Mouse (Mus musculus) right cerebral cortex, adult 18-20 months (tissue): ENCODE measurements at regions not wholly inside any gene's neighbourhood (a gene's known extent, or its start where the extent isn't known, plus 50 kb on each side); places are given as distances from the start of the nearest gene placed in this dataset.

ENCODE experiments used
- DNase-seq: peaks from one replicate; pipeline ENCODE4 v3.0.0; 2022; ENCODE audit warnings: mixed read lengths

GRCm38 (mm10) chr2:92544364-92545151, 54.9 kb upstream of the Chst1 start:
- DNase-seq: no peak

GRCm38 (mm10) chr2:92540841-92541240, 58.7 kb upstream of the Chst1 start:
- DNase-seq: no peak

GRCm38 (mm10) chr2:92531996-92532395, 67.5 kb upstream of the Chst1 start:
- DNase-seq: no peak

- DNase-seq: peak; percentile 47
These were observed 68.8 kb upstream of the Chst1 start for GRCm38 (mm10) chr2:92530677-92531076.

GRCm38 (mm10) chr2:92529670-92530322, 69.5 kb upstream of the Slc35c1 start:
- peak; percentile 67 for DNase-seq

GRCm38 (mm10) chr2:92529071-92529641, 68.8 kb upstream of the Slc35c1 start:
- DNase-seq: peak; percentile 94

- DNase-seq: no peak
These were observed 67.9 kb upstream of the Slc35c1 start for GRCm38 (mm10) chr2:92528119-92528830.

- no peak for DNase-seq
These were observed 66.5 kb upstream of the Slc35c1 start for GRCm38 (mm10) chr2:92526676-92527395.

GRCm38 (mm10) chr2:92525628-92526027, 65.3 kb upstream of the Slc35c1 start:
- no peak for DNase-seq

- no peak for DNase-seq
These were observed 64.8 kb upstream of the Slc35c1 start for GRCm38 (mm10) chr2:92525062-92525623.

- no peak for DNase-seq
These were observed 64.1 kb upstream of the Slc35c1 start for GRCm38 (mm10) chr2:92524346-92524905.

GRCm38 (mm10) chr2:92523321-92523895, 63.1 kb upstream of the Slc35c1 start:
- DNase-seq: no peak

GRCm38 (mm10) chr2:92521527-92521926, 61.2 kb upstream of the Slc35c1 start:
- no peak for DNase-seq

GRCm38 (mm10) chr2:92519396-92519795, 59.1 kb upstream of the Slc35c1 start:
- DNase-seq: no peak

- no peak for DNase-seq
These were observed 58.6 kb upstream of the Slc35c1 start for GRCm38 (mm10) chr2:92518891-92519290.

GRCm38 (mm10) chr2:92514961-92515360, 54.6 kb upstream of the Slc35c1 start:
- DNase-seq: no peak

GRCm38 (mm10) chr2:92511771-92512744, 51.7 kb upstream of the Slc35c1 start:
- peak; percentile 39 for DNase-seq
